Mouse (Mus musculus): ENCODE data around the gene Ryk. TPM values are rescaled to one million over a fixed set of nuclear protein-coding genes. Genes with fewer than 3 reads are reported as not detected.
A peak's percentile ranks its signal among the peaks of the same experiment; 100 is the strongest.

Gene Ryk
- polyA plus RNA-seq, 2 experiments = 4.9 to 10.8 TPM

DNA sequence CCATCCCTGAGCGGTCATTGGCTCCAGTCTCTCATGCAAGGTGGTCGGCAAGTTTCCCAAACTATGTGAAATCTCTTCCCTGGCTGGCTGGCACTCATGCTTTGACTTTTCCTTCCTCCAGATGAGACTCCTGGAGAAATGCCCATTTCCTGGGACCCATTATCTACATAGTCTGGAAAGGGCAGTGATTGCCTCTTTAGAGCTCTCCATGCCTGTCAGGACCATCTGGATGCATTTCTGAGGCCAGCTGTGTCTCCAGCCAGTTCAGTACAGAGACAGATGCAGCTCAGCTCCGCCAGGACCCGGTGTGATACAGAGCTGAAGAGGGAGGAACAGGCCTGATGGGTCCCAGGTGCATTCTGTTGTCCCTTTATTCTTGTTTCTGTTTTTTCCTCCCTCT lies 107.5 kb downstream of the Ryk start:
- Histone ChIP-seq H3K4me1 (replicated peaks; ENCODE audit: control insufficient read depth in 2 of 2, insufficient read depth in 2 of 2, low read length in 1 of 2) (no peaks in the 10 kb centered on the region), H3K4me2 (ENCODE audit: low read depth) (no peak overlapping the region), H3K36me3 (replicated peaks; ENCODE audit: control insufficient read depth, insufficient read depth, low read depth) (no peaks in the 10 kb centered on the region), H3K9me3 (ENCODE audit: control insufficient read depth, low read length) (no peaks in the 10 kb centered on the region), H3K4me3 (ENCODE audit: insufficient read depth in 1 of 2, low read depth in 2 of 2, low read length in 2 of 2) (no peak overlapping the region), H3K9ac (replicated peaks) (no peak overlapping the region), H3K27me3 (ENCODE audit: control insufficient read depth, insufficient read depth, low read length) (no peaks in the 10 kb centered on the region), H3K27ac (no peak overlapping the region)
- DNase-seq (ENCODE audit: low read depth in 3 of 3, low spot score in 3 of 3) (no peak), ATAC-seq (ENCODE audit: insufficient read depth) (no peak)
- 62% methylated on average over 4 of the region's 4 CpGs for WGBS (ENCODE audit: insufficient replicate concordance)
- no peak for TF ChIP-seq EP300 (IDR thresholded peaks at IDR 0.05; ENCODE audit: low read depth)
- no peak for TF ChIP-seq CTCF (IDR thresholded peaks at IDR 0.05; ENCODE audit: low read depth)

DNA sequence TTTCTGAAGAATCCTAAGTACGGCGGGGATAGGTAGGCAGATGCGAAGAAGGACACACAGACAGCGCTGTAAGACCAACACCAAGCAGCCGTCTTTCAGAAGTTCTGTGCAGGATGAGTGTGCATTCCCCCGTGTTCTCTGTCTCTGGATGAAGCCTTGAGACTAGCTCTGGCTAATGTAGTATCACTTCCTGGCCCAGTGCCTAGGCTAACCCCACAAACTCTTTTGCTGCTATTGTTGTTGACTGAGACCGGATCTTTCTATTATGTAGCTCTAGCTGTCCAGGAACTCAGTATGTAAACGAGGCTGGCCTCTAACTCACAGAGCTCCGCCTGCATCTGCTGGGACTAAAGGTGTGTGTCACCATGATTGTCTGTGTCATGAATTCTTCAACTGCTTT lies 110.2 kb downstream of the Ryk start:
- no peaks in the 10 kb centered on the region for H3K27me3 ChIP-seq (ENCODE audit: control insufficient read depth, insufficient read depth, low read length)
- H3K9me3 ChIP-seq (ENCODE audit: control insufficient read depth, low read length) = no peaks in the 10 kb centered on the region
- 74% methylated on average over 9 of the region's 9 CpGs for WGBS (ENCODE audit: insufficient replicate concordance)
- ATAC-seq (ENCODE audit: insufficient read depth) (no peak), DNase-seq (ENCODE audit: low read depth in 3 of 3, low spot score in 3 of 3) (no peak)
- no peaks in the 10 kb centered on the region for H3K36me3 ChIP-seq (replicated peaks; ENCODE audit: control insufficient read depth, insufficient read depth, low read depth)
- H3K9ac ChIP-seq (replicated peaks) = no peak overlapping the region
- no peak overlapping the region for H3K27ac ChIP-seq
- no peaks in the 10 kb centered on the region for H3K4me1 ChIP-seq (replicated peaks; ENCODE audit: control insufficient read depth in 2 of 2, insufficient read depth in 2 of 2, low read length in 1 of 2)
- H3K4me2 ChIP-seq (ENCODE audit: low read depth) = no peak overlapping the region
- H3K4me3 ChIP-seq (ENCODE audit: insufficient read depth in 1 of 2, low read depth in 2 of 2, low read length in 2 of 2) = no peak overlapping the region
- TF ChIP-seq EP300 (IDR thresholded peaks at IDR 0.05; ENCODE audit: low read depth) (no peak), CTCF (IDR thresholded peaks at IDR 0.05; ENCODE audit: low read depth) (no peak)

DNA sequence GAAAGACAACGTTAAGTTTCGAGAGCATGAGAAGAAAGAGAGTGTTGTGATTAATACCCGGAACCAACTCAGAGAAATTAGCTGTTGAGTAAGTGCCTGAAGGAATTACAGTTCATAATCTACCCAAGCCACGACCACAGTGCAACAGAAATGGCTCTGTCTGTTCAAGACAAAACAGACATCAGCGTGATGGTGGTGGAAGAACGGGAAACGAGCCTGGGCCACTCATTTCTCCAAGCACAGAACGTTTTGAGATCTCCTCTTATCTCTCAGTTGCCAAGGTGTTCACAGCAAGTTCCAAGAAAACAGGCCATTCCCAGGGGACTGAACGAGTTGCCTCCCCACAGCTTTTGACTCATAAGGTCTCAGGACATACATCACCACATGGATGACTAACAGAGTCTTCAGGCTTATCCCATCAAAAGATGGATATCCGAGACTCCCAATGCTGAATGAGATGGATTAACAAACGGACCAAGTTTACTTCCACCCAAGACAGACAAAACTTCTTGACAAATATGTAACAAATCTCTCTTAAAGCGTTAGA lies 111.8 kb downstream of the Ryk start:
- Histone ChIP-seq H3K9ac (replicated peaks) (no peak overlapping the region), H3K27me3 (ENCODE audit: control insufficient read depth, insufficient read depth, low read length) (no peaks in the 10 kb centered on the region), H3K9me3 (ENCODE audit: control insufficient read depth, low read length) (no peaks in the 10 kb centered on the region), H3K4me2 (ENCODE audit: low read depth) (no peak overlapping the region), H3K36me3 (replicated peaks; ENCODE audit: control insufficient read depth, insufficient read depth, low read depth) (no peaks in the 10 kb centered on the region), H3K4me3 (ENCODE audit: insufficient read depth in 1 of 2, low read depth in 2 of 2, low read length in 2 of 2) (no peak overlapping the region), H3K4me1 (replicated peaks; ENCODE audit: control insufficient read depth in 2 of 2, insufficient read depth in 2 of 2, low read length in 1 of 2) (no peaks in the 10 kb centered on the region), H3K27ac (no peak overlapping the region)
- WGBS (ENCODE audit: insufficient replicate concordance) = 54% methylated on average over 12 of the region's 12 CpGs
- ATAC-seq (ENCODE audit: insufficient read depth) (no peak), DNase-seq (ENCODE audit: low read depth in 3 of 3, low spot score in 3 of 3) (peak in 2 of 3 experiments; percentile 51 to 54)
- TF ChIP-seq CTCF (IDR thresholded peaks at IDR 0.05; ENCODE audit: low read depth) (no peak), EP300 (IDR thresholded peaks at IDR 0.05; ENCODE audit: low read depth) (no peak)

DNA sequence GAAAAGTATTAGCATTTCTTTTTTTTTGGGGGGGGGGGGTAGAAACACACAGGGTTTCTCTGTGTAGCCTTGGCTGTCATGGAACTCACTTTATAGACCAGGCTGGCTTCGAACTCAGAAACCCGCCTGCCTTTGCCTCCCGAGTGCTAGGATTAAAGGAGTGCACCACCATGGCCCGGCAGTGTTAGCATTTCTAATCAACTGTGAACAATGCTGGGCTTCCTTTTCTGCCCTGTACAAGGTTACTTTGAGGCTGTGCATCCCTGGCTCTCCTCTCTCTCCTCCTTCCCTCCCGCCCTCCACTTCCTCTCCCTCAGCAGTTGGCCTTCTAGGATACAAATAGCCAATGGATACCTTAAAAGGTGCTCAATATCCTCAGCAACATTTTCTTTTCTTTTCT lies 114.0 kb downstream of the Ryk start:
- no peak overlapping the region for H3K4me2 ChIP-seq (ENCODE audit: low read depth)
- H3K4me3 ChIP-seq (ENCODE audit: insufficient read depth in 1 of 2, low read depth in 2 of 2, low read length in 2 of 2) = no peak overlapping the region
- WGBS (ENCODE audit: insufficient replicate concordance) = 57% methylated on average over 5 of the region's 5 CpGs
- H3K27me3 ChIP-seq (ENCODE audit: control insufficient read depth, insufficient read depth, low read length) = no peaks in the 10 kb centered on the region
- DNase-seq (ENCODE audit: low read depth in 3 of 3, low spot score in 3 of 3) (no peak), ATAC-seq (ENCODE audit: insufficient read depth) (no peak)
- no peaks in the 10 kb centered on the region for H3K36me3 ChIP-seq (replicated peaks; ENCODE audit: control insufficient read depth, insufficient read depth, low read depth)
- H3K9me3 ChIP-seq (ENCODE audit: control insufficient read depth, low read length) = no peaks in the 10 kb centered on the region
- H3K4me1 ChIP-seq (replicated peaks; ENCODE audit: control insufficient read depth in 2 of 2, insufficient read depth in 2 of 2, low read length in 1 of 2) = no peaks in the 10 kb centered on the region
- TF ChIP-seq EP300 (IDR thresholded peaks at IDR 0.05; ENCODE audit: low read depth) = no peak
- TF ChIP-seq CTCF (IDR thresholded peaks at IDR 0.05; ENCODE audit: low read depth) = no peak
- H3K9ac ChIP-seq (replicated peaks) = no peak overlapping the region
- no peak overlapping the region for H3K27ac ChIP-seq

DNA sequence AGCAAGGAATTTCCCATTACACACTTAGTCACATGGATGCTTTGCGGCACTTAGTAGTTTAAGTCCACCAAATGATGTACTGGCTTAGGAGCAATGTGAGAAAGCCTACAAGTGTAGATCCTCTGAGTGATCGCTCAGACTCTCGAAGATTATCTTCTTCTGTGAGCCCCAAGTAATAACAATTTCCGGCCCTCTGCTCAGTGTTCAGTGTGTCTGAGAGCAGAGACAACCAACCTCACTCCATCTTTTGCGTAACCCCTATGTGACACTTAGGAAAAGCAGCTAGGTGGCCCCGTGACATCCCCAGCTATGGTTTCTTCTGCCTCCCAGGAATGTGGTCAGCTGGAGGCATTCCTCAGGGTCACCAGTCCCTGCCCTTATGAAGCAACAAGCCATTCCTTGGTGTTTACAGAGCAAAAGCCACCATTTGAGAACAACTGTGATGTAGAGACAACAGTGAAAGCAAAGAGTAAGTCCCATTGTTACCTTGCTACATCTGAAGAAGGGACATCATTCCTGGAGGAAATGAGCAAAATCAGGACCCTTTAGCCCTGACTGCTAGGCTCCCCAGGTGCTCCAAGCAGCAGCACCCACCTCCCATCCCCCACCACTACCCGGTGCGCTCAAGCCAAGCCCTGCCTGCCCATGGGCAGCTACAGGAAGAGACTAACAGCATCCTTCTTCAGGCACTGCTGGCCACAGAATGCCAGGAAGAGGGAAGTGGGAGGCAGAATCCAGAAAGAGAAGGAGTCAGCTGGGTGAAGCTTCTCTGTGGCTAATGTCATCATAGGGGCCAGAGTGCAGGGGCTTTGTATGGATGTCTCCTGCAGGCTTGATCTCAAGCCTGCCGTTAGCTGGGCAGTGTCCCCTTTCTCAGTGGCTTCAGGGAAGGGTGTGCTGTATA lies 116.6 kb downstream of the Ryk start:
- H3K27me3 ChIP-seq (ENCODE audit: control insufficient read depth, insufficient read depth, low read length) = no peaks in the 10 kb centered on the region
- H3K36me3 ChIP-seq (replicated peaks; ENCODE audit: control insufficient read depth, insufficient read depth, low read depth) = no peaks in the 10 kb centered on the region
- H3K9ac ChIP-seq (replicated peaks) = no peak overlapping the region
- no peak overlapping the region for H3K4me3 ChIP-seq (ENCODE audit: insufficient read depth in 1 of 2, low read depth in 2 of 2, low read length in 2 of 2)
- no peaks in the 10 kb centered on the region for H3K9me3 ChIP-seq (ENCODE audit: control insufficient read depth, low read length)
- WGBS (ENCODE audit: insufficient replicate concordance) = 60% methylated on average over 9 of the region's 9 CpGs
- DNase-seq (ENCODE audit: low read depth in 3 of 3, low spot score in 3 of 3) (no peak), ATAC-seq (ENCODE audit: insufficient read depth) (no peak)
- no peak overlapping the region for H3K27ac ChIP-seq
- H3K4me2 ChIP-seq (ENCODE audit: low read depth) = no peak overlapping the region
- no peaks in the 10 kb centered on the region for H3K4me1 ChIP-seq (replicated peaks; ENCODE audit: control insufficient read depth in 2 of 2, insufficient read depth in 2 of 2, low read length in 1 of 2)
- no peak for TF ChIP-seq EP300 (IDR thresholded peaks at IDR 0.05; ENCODE audit: low read depth)
- no peak for TF ChIP-seq CTCF (IDR thresholded peaks at IDR 0.05; ENCODE audit: low read depth)

Measured in liver, embryonic 14.5 days (tissue).